Mouse (Mus musculus): ENCODE results near the gene Tnfrsf8.
"Not testable (repeated sequence)": the region's sequence is repeated elsewhere in the genome, so short reads cannot be mapped to it uniquely, and the experiment has no call there.

Gene Tnfrsf8

GRCm38 (mm10) chr4:145314836-145315467 lies at the start of gene Tnfrsf8:
TSS of gene Tnfrsf8 (minus strand) at chr4:145315164.
- no peak for DNase-seq (ENCODE audit: low read depth, low spot score)

GRCm38 (mm10) chr4:145361635-145362034 lies 46.7 kb upstream of the Tnfrsf8 start:
- not testable (repeated sequence) for DNase-seq (ENCODE audit: low read depth, low spot score)

DNA sequence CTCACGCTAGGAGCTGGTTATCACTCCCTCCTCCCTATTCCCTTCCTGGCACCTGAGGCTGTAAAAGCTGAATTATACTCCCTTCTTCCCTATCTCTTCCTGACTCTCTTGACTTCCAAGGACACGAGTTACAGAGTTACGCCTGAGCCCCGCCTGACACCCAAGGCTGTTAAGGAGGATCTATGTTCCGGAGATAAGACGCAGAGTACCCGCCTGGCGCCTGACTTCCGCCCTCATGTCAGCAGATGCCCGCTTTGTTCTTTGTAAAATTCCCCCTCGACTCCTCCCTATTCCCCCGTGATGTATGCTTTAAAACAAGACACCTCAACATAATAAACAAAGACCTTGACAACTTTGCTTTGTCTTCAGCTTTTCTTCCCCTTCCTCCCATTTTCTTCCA lies 46.1 kb upstream of the Tnfrsf8 start:
- DNase-seq (ENCODE audit: low read depth, low spot score), result no peak

GRCm38 (mm10) chr4:145360567-145360966 lies 45.6 kb upstream of the Tnfrsf8 start:
- DNase-seq (ENCODE audit: low read depth, low spot score), result no peak

- no peak for DNase-seq (ENCODE audit: low read depth, low spot score)
Observed at GRCm38 (mm10) chr4:145356234-145356633, 41.3 kb upstream of the Tnfrsf8 start.

DNA sequence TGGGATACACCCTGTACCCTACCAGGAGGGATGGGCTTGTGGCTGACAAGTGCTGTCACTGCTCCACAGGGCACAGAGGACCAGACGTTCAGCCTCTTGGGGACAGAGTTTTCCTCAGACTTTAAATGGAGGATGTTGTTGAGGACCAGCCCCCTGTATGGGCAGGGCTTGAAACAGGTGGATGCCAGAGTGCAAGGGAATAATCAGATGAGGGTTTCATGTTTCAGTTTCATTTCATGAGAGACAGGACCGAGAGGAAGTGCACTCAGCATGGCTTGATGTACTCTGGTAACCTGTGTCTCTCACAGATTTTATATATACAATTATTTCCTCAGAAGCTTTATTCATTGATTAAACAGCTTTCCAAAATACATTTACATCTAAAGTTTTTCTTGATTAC lies 38.9 kb upstream of the Tnfrsf8 start:
- DNase-seq (ENCODE audit: low read depth, low spot score), result no peak

DNA sequence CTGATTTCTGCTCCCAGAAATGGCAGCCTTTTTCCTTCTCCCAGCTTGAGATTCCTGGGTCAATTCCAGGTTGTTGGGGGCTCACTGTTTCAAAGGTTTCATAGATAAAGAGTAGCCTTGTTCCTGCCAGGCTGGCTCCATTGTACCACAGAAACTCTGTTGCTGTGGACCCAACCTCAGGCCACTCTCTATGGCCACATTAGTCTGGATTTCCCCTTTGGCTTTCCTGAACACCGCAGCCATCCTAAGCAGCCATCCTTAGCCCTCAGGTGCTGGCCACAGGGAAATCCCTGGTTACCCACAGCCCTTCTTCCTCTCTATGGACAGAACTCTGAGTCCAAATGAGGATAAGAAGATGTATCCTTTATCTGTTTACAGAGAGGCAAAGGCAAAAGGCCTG lies 30.0 kb upstream of the Tnfrsf8 start:
- DNase-seq (ENCODE audit: low read depth, low spot score), result no peak

- no peak for DNase-seq (ENCODE audit: low read depth, low spot score)
Observed at GRCm38 (mm10) chr4:145341879-145342809, 27.2 kb upstream of the Tnfrsf8 start.

DNA sequence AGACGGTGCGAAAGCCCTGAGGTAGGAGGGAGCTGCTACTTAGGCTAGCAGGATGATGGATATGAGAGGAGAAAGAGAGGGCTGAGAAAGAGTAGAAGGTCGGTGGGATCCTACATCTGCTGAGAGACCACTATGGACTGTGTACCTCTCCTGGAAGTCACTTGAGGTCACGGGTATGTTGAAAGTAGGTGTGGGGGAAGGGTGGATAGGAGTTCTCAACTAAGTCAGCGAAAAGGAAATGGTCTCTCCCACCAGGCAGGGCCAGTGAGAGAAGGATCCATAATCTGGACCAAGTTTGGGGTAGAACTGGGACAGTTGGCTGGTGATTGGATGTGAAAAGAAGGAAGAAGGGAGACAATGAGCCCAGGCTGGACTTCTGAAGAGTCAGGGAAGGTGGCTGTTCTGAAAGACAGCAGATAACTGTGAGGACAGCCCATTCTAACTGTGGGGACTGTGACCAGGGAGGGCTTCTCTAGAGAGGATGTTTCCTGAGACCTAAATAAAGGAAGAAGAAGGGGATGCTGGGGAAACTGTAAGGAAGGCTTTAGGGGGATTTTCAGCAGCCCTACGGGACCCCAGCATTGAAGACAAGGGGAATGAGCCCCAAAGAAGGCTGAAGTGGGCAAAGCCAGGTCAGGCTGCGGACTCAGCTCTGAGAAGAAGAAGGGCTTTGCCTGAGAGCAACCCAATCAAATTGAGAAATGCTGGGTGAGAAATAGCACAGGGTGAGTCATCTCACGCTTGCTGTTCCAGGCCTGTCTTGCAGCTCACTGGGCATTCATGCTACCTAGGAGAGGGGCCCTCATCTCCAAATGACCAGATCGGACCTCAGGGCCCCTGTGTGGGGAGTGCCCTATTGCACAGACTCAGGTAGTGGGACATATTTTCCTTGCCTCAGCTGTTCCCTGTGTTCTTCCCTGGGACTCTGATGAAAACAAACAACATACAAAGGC lies 23.2 kb upstream of the Tnfrsf8 start:
- no peak for DNase-seq (ENCODE audit: low read depth, low spot score)

DNA sequence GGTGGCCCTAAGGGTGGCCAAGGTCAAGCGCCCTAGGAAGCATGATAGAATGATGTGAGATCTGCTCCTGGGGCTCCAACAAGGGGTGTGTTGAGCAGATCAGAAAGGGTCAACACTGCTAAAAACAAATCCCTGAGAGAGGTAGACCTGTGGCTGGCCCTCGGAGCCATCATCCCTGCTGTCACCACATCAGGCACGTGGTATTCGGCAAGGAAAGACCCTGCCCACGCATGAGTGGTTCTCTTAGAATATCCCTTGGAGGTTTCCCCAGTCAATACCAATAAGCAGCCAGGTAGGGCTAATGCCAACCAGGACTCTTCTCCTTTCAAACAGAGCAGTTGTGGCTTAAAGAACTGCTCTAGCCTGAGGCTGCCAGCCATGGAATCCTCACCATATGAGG lies 21.6 kb upstream of the Tnfrsf8 start:
- DNase-seq (ENCODE audit: low read depth, low spot score), result no peak

- no peak for DNase-seq (ENCODE audit: low read depth, low spot score)
Observed at GRCm38 (mm10) chr4:145336019-145336418, 21.1 kb upstream of the Tnfrsf8 start.

DNA sequence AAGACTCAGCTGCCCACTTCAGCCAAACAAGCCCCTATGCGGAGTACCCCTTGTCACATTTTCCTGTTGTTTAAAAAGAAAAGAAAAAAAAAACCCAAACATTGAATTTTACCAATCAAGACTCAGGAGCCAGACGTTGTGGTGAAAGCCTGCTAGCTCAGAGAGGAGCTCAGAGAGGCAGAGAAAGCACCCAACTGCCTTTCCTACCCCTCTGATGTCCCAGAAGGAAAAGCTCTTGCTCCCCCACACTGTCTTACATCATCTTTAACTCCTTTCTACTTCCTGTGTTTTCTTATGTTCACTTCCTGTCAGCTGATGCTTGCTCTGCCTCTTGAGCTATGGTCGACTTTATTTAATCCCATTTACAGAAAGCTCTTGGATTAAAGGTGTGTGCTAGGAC lies 8.7 kb upstream of the Tnfrsf8 start:
- no peak for DNase-seq (ENCODE audit: low read depth, low spot score)

- DNase-seq (ENCODE audit: low read depth, low spot score), result no peak
Observed at GRCm38 (mm10) chr4:145322995-145323627, 8.1 kb upstream of the Tnfrsf8 start.

GRCm38 (mm10) chr4:145322211-145322610 lies 7.2 kb upstream of the Tnfrsf8 start:
- no peak for DNase-seq (ENCODE audit: low read depth, low spot score)

DNA sequence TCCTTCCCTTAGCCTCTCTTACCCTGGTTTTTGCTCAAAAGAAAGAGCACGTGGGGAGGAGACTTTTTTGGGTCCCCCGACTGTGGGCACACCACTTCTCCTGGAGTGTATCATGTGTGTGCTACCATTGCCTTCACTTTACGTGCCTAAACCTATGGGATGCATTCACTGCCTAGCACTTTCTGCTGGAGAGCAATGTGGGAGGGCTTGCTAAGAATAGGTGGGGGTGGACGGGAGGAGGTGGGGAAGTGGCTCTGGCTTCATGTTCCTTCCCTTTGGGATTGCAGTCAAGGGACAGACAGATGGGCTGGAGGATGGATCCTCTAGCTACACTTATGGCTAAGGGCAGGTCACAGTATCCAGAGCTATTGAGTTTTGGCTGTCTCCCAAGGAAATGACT lies 5.7 kb upstream of the Tnfrsf8 start:
- DNase-seq (ENCODE audit: low read depth, low spot score), result no peak

DNA sequence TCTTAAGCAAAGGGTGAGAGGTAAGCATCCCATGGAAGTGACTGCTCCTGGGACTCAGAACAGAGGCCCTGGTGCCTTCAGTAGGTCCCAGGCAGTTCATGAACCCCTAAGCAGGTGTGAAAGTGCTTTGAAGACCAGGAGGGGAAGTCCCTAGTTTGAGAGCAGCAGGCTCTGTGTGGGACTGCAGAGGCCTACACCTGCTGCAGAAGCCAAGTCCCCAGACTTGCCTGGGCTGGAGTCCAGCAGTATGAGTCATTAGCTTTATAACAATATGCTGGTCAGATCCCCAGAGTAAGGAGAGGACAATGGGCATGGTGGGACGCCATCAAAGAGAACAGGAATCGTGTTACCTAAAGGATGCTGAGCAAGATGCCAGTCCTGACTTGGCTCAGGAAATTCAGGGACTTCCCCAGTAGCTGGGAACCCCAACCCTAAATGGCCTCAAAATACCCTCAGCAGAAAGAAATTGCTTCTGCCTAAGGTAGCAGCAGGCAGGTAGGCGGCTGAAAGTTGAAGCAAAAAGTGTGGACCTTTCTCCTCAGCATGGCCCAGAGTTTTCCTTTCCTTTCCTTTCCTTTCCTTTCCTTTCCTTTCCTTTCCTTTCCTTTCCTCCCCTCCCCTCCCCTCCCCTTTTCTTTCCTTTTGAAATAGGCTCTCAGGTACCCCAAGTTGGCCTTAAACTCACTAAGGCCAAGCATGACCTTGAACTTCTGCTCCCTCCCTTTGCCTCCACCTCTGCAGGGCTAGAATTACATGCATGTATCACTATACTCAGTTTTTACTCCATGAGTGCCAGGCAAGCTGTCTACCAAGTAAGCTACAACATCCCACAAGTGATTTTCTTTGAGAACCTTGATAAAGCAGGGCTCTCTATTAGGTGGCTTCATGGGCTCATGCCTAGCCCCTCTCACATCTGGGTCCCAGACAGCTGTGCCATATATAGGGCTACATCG lies 4.6 kb upstream of the Tnfrsf8 start:
- DNase-seq (ENCODE audit: low read depth, low spot score), result no peak

DNA sequence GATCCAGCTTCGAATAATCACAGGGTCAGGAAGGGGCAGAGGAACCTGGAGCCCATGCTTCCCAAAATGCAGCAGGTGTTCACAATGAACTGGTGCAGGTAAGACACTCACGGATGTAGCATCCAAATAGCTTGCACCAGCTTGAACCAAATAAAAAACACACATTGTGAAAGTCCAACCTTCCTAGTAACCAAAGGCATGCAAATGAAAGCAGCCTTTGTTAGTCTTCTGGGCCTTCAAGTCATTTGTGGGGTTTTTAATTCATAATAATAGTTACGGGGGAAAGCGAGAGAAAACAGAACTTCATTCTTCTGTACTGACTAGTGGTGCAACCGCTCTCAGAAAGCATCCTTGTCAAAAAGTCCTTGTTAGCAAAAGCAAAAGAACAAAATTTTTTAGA lies 1.7 kb upstream of the Tnfrsf8 start:
- no peak for DNase-seq (ENCODE audit: low read depth, low spot score)

DNA sequence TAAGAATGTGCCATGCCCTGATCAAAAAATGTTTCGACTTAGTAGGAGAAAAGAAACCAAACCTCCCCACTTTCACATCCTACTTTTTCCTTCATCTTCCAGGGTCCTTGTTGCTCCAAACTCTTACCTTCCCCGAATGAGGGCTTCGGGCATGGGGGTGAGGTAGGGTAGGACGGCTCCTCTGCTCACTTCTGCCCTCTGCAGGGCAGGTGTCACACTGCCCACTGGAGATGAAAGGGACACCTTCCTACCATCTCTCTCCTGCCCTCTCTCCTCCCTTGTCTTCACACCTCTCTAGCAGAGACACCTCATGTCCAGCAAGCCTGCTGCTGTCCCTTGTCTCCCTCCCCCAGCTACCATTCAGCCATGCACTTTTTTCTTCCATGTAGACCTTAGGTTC lies 998 bp downstream of the Tnfrsf8 start:
- no peak for DNase-seq (ENCODE audit: low read depth, low spot score)

- DNase-seq (ENCODE audit: low read depth, low spot score), result no peak
Observed at GRCm38 (mm10) chr4:145313256-145313655, 1.7 kb downstream of the Tnfrsf8 start.

- no peak for DNase-seq (ENCODE audit: low read depth, low spot score)
Observed at GRCm38 (mm10) chr4:145312530-145312929, 2.4 kb downstream of the Tnfrsf8 start.
